Mouse (Mus musculus): ENCODE measurements at regions not wholly inside any gene's neighbourhood (a gene's known extent, or its start where the extent isn't known, plus 50 kb on each side); places are given as distances from the start of the nearest gene placed in this dataset.

DNA sequence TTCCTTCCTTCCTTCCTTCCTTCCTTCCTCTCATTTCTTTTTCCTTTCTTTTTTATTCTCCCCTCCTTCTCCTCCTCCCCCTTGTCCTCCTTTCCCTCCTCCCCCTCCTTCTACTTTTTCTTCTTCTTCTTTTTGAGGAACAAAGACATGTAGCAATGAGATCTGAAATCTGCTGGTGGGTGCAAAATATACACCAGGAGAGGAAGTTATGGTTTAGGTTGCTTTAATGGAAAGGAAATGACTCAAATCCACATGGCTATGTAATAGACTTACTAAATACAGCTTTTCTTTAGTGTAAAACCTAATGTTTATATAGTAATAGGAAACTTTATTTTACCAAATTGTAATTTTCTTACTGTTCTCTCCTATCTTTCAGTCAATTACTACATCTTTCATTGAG, 349.5 kb upstream of the Klf6 start:
- Histone ChIP-seq H3K27ac (no peak overlapping the region), H3K9me3 (replicated peaks) (no peaks in the 10 kb centered on the region), H3K9ac (no peak overlapping the region), H3K4me1 (replicated peaks) (no peaks in the 10 kb centered on the region), H3K4me3 (replicated peaks) (no peak overlapping the region), H3K4me2 (no peak overlapping the region), H3K36me3 (no peaks in the 10 kb centered on the region), H3K27me3 (no peaks in the 10 kb centered on the region)
- DNase-seq (no peak), ATAC-seq (ENCODE audit: low read depth) (no peak)

DNA sequence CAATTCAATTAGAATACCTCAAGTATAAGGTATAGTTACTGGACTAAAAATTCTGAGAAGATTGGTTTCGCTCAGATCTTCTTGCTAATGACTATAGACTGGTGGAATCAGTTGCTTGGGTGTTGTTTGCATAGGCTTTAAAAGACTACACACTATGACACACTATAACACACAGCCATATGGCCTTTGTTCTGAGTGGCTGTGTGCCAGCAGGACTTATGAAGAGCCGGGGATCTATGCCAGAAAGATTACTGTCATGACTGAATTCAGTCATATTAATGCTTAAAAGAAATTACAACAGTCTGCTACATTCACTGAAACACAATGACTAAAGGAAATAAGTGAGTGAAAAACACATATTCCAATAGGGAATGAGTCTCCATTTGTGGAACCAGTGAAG, 345.7 kb upstream of the Klf6 start:
- no peak for DNase-seq
- no peaks in the 10 kb centered on the region for H3K4me1 ChIP-seq (replicated peaks)
- 49% methylated on average over 2 of the region's 2 CpGs for WGBS (ENCODE audit: insufficient replicate concordance)

DNA sequence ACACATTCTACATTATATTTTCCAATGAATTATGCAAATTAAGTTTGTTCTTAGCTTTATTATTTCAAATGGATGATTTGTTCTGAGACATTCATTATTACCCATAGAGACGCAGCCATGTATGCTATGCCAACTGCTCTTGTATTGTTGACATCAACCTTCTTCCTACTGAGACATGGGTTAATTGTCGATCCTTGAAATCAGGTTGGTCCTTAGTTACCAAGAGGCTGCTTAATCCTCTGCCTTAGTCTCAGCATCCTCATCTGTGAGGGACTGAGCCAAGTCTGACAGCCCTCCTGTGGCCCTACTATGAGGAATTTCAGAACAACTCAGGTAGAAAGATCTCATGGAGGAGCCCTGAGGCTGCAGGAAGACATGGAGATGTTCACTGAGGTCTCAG, 345.2 kb upstream of the Klf6 start:
- no peaks in the 10 kb centered on the region for H3K36me3 ChIP-seq
- H3K9me3 ChIP-seq (replicated peaks), result no peaks in the 10 kb centered on the region
- 65% methylated on average over 2 of the region's 2 CpGs for WGBS (ENCODE audit: insufficient replicate concordance)
- DNase-seq (no peak), ATAC-seq (ENCODE audit: low read depth) (no peak)
- H3K27ac ChIP-seq, result no peak overlapping the region
- no peak overlapping the region for H3K4me2 ChIP-seq
- H3K27me3 ChIP-seq, result no peaks in the 10 kb centered on the region
- no peak overlapping the region for H3K4me3 ChIP-seq (replicated peaks)
- no peaks in the 10 kb centered on the region for H3K4me1 ChIP-seq (replicated peaks)
- H3K9ac ChIP-seq, result no peak overlapping the region

More for the DNA sequence above, 345.7 kb upstream of the Klf6 start:
- ATAC-seq (ENCODE audit: low read depth), result no peak
- no peak overlapping the region for H3K27ac ChIP-seq
- no peak overlapping the region for H3K4me2 ChIP-seq
- no peak overlapping the region for H3K9ac ChIP-seq
- H3K4me3 ChIP-seq (replicated peaks), result no peak overlapping the region
- H3K27me3 ChIP-seq, result no peaks in the 10 kb centered on the region
- no peaks in the 10 kb centered on the region for H3K9me3 ChIP-seq (replicated peaks)
- H3K36me3 ChIP-seq, result no peaks in the 10 kb centered on the region

DNA sequence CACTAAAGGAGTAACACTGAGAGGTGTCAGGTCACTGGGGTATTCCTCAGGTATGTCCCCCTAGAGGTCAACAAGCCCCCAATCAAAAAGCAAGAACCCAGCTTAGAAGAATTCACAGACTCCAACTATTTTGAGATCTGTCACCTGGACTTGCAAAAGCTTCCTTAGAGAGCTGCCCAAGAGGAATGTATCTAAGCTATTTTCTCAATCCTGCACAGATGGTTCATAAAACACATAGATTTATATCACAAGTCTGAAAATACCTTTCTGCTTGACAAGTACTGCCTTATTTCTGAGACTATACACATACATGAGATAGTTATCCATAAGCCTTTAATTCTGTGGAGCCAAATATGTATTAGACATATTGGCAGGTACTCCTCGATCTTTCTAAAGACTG, 342.1 kb upstream of the Klf6 start:
- no peaks in the 10 kb centered on the region for H3K9me3 ChIP-seq (replicated peaks)
- no peaks in the 10 kb centered on the region for H3K36me3 ChIP-seq
- no peak overlapping the region for H3K4me2 ChIP-seq
- DNase-seq (no peak), ATAC-seq (ENCODE audit: low read depth) (no peak)
- H3K4me1 ChIP-seq (replicated peaks), result no peaks in the 10 kb centered on the region
- 46% methylated on average over 1 of the region's 1 CpGs for WGBS (ENCODE audit: insufficient replicate concordance)
- no peak overlapping the region for H3K27ac ChIP-seq
- no peaks in the 10 kb centered on the region for H3K27me3 ChIP-seq
- no peak overlapping the region for H3K9ac ChIP-seq
- H3K4me3 ChIP-seq (replicated peaks), result no peak overlapping the region

DNA sequence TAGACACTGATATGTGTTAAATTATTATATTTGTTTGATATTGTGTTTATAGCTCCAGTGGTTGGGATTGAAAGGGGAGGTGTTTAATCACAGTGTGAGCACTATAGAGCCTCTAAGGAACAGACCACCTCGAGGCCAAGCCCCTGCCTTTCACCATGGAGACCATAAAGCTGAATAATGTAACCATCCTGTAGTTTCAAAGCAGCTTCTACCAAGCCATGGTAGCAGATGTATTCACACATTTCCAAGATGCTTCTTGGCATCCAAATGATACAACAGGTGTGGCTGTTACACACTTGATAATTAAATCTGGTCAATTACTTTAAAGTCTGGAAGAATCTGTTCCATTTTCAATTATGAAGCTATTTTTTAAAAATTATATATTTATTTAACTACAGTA, 341.7 kb upstream of the Klf6 start:
- no peak overlapping the region for H3K27ac ChIP-seq
- no peaks in the 10 kb centered on the region for H3K4me1 ChIP-seq (replicated peaks)
- H3K27me3 ChIP-seq, result no peaks in the 10 kb centered on the region
- H3K9ac ChIP-seq, result no peak overlapping the region
- DNase-seq, result no peak
- H3K36me3 ChIP-seq, result no peaks in the 10 kb centered on the region
- no peak for ATAC-seq (ENCODE audit: low read depth)
- H3K4me3 ChIP-seq (replicated peaks), result no peak overlapping the region
- H3K4me2 ChIP-seq, result no peak overlapping the region
- WGBS (ENCODE audit: insufficient replicate concordance), result 26% methylated on average over 1 of the region's 1 CpGs
- H3K9me3 ChIP-seq (replicated peaks), result no peaks in the 10 kb centered on the region

DNA sequence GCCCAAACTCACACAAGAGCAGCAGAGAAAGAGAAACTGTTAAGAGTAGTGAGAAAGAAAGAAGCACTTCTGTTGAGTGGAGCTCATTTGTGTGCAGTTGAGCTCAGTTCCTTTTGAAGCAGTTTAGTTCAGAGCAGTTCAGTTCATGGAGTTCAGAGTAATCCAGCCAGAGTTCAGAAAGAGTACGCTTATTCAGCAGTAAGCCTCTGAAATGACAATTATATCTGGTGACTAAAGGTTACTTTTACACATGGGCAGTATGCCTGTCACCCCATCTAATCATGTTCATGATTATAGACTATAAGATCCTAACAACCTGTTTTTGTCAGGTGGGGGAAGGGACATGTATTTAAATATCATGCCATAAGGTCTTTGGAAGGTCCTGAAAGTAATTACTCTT, 333.9 kb upstream of the Klf6 start:
- 73% methylated on average over 1 of the region's 1 CpGs for WGBS (ENCODE audit: insufficient replicate concordance)
- H3K27me3 ChIP-seq, result no peaks in the 10 kb centered on the region
- no peak for ATAC-seq (ENCODE audit: low read depth)
- H3K4me3 ChIP-seq (replicated peaks), result no peak overlapping the region
- H3K9ac ChIP-seq, result no peak overlapping the region
- no peak overlapping the region for H3K4me2 ChIP-seq
- H3K4me1 ChIP-seq (replicated peaks), result no peaks in the 10 kb centered on the region
- DNase-seq, result no peak
- no peaks in the 10 kb centered on the region for H3K36me3 ChIP-seq
- no peaks in the 10 kb centered on the region for H3K9me3 ChIP-seq (replicated peaks)
- no peak overlapping the region for H3K27ac ChIP-seq

DNA sequence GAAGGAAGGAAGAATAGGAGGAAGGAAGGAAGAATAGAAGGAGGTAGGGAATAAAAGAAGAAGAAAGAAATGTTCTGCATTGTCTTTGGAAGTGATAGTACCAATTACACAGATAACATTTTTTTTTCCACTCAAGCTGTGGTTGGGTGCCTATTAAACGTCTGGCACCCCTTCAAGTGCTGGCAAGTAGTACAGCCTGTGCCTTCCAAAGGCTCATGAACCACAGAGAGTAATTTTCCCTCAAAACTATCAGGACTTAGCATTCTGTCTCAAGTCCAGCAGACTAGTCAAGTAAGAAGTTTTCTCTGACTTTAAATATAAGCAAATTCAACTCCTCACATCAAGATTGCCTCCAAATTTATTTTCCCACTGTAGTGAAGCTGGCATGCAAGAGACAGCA, 321.0 kb upstream of the Klf6 start:
- Histone ChIP-seq H3K4me2 (no peak overlapping the region), H3K27me3 (no peaks in the 10 kb centered on the region), H3K9ac (no peak overlapping the region), H3K36me3 (no peaks in the 10 kb centered on the region), H3K4me3 (replicated peaks) (no peak overlapping the region), H3K27ac (no peak overlapping the region), H3K4me1 (replicated peaks) (no peaks in the 10 kb centered on the region), H3K9me3 (replicated peaks) (no peaks in the 10 kb centered on the region)
- ATAC-seq (ENCODE audit: low read depth), result no peak
- DNase-seq, result no peak
- 32% methylated on average over 1 of the region's 1 CpGs for WGBS (ENCODE audit: insufficient replicate concordance)

DNA sequence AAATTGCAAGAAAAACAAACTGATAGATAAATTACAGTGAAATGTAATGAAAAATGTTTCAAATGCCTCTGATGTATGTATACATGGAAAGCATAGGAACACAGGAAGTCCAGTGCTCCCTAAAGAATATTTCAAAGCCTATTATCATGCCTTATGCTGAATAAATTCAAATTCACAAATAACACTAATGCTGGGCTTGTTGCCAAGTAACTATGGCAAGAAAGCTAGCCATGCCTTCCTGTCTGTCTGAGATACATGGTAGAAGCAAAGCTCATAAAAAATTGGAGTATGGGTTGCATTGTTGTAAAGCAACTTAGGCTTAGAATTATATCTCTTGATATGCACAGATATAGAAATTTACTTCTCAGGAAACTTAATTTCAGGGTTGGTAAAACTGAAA, 315.8 kb upstream of the Klf6 start:
- Histone ChIP-seq H3K36me3 (no peaks in the 10 kb centered on the region), H3K27me3 (no peaks in the 10 kb centered on the region), H3K9ac (no peak overlapping the region), H3K4me3 (replicated peaks) (no peak overlapping the region), H3K9me3 (replicated peaks) (no peaks in the 10 kb centered on the region), H3K4me1 (replicated peaks) (no peaks in the 10 kb centered on the region), H3K4me2 (no peak overlapping the region), H3K27ac (no peak overlapping the region)
- DNase-seq (no peak), ATAC-seq (ENCODE audit: low read depth) (no peak)

DNA sequence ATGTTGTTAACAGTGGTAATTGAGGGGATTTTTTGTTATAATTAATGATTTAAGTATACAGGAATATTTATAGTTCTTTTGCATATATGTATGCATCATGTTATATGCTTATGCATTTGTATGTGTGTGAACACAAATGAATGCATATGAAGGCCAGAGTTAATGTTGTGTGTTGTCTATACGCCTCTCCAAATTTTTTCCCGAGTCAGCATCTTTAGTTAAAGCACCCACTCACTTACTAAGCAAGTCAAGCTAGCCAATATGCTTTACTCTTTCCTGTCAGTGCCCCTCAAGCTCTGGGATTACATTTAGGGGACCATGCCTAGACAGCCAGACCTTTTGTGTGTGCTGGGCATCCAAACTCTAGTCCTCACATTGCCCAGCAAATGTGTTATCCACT, 315.3 kb upstream of the Klf6 start:
- H3K9ac ChIP-seq, result no peak overlapping the region

DNA sequence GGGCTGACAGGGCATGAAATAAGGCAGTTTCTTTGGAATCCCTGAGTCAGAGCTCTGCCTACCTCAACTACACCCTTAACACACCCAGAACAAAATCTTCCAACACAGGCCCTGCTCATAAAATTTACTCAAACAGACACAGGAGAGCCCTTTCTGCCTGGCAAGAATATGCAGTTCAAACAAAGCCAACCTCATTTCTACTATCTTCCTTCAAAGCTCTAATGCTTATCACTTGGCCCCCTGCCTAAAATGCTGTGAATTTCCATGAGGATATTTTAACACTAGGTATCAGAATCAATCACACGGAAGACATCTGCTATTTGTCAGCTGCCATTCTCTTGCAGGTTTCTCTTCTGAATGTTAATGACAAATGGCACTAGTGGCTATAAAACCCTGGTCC, 314.3 kb upstream of the Klf6 start:
- no peak for DNase-seq
- no peak overlapping the region for H3K4me3 ChIP-seq (replicated peaks)
- H3K27me3 ChIP-seq, result no peaks in the 10 kb centered on the region
- H3K9me3 ChIP-seq (replicated peaks), result no peaks in the 10 kb centered on the region
- H3K4me1 ChIP-seq (replicated peaks), result no peaks in the 10 kb centered on the region
- no peaks in the 10 kb centered on the region for H3K36me3 ChIP-seq
- H3K4me2 ChIP-seq, result no peak overlapping the region
- no peak for ATAC-seq (ENCODE audit: low read depth)
- no peak overlapping the region for H3K27ac ChIP-seq
- WGBS (ENCODE audit: insufficient replicate concordance), result 67% methylated on average over 1 of the region's 1 CpGs
- H3K9ac ChIP-seq, result no peak overlapping the region

More for the DNA sequence above, 315.3 kb upstream of the Klf6 start:
- no peaks in the 10 kb centered on the region for H3K9me3 ChIP-seq (replicated peaks)
- WGBS (ENCODE audit: insufficient replicate concordance), result 59% methylated on average over 2 of the region's 2 CpGs
- no peak overlapping the region for H3K27ac ChIP-seq
- H3K4me2 ChIP-seq, result no peak overlapping the region
- DNase-seq, result no peak
- no peak for ATAC-seq (ENCODE audit: low read depth)
- no peaks in the 10 kb centered on the region for H3K36me3 ChIP-seq
- H3K4me3 ChIP-seq (replicated peaks), result no peak overlapping the region
- H3K4me1 ChIP-seq (replicated peaks), result no peaks in the 10 kb centered on the region
- no peaks in the 10 kb centered on the region for H3K27me3 ChIP-seq

DNA sequence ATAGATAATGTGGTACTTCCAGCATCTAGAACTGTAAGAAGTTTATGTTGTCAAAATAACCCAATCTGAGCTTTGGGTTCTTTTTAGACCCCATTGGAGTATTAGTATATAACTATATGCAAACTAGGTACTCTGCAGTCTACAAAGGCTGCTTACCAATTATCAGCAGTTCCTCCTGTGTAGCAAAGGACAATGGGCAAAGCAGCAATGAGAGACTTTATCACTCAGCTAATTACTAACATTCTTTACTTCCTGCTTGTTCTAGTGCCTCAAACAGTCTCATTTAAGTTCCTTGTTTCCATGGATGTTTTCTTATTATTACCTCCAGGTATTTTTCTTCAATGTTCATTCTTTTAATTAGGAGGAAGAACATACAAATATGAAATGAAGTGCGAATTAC, 312.5 kb upstream of the Klf6 start:
- ATAC-seq (ENCODE audit: low read depth), result no peak
- H3K9ac ChIP-seq, result no peak overlapping the region
- no peak for DNase-seq
- H3K4me3 ChIP-seq (replicated peaks), result no peak overlapping the region
- 78% methylated on average over 1 of the region's 1 CpGs for WGBS (ENCODE audit: insufficient replicate concordance)
- no peaks in the 10 kb centered on the region for H3K27me3 ChIP-seq
- no peaks in the 10 kb centered on the region for H3K4me1 ChIP-seq (replicated peaks)
- no peak overlapping the region for H3K27ac ChIP-seq
- H3K4me2 ChIP-seq, result no peak overlapping the region
- H3K36me3 ChIP-seq, result no peaks in the 10 kb centered on the region
- H3K9me3 ChIP-seq (replicated peaks), result no peaks in the 10 kb centered on the region

DNA sequence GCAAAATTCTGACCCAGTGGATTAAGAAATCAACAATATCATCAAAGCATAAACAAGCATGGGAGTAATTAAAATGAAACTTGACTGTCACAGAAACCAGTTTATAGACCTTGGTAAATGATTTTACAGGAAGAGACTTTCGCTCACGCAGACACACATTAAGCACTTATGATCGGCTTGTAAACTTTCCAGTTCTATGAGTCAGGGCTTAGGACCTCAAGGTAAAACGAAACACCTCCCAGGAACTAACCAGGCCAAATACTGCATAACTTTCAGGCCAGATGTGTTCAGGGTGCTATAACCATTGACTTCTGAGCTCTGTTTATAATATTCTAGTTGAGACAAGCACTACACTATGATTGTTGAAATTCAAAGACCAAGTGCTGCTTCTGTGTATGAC, 312.1 kb upstream of the Klf6 start:
- DNase-seq (no peak), ATAC-seq (ENCODE audit: low read depth) (no peak)
- no peaks in the 10 kb centered on the region for H3K4me1 ChIP-seq (replicated peaks)
- H3K4me2 ChIP-seq, result no peak overlapping the region
- H3K27ac ChIP-seq, result no peak overlapping the region
- H3K36me3 ChIP-seq, result no peaks in the 10 kb centered on the region
- H3K27me3 ChIP-seq, result no peaks in the 10 kb centered on the region
- WGBS (ENCODE audit: insufficient replicate concordance), result 73% methylated on average over 4 of the region's 4 CpGs
- no peak overlapping the region for H3K9ac ChIP-seq
- H3K4me3 ChIP-seq (replicated peaks), result no peak overlapping the region
- no peaks in the 10 kb centered on the region for H3K9me3 ChIP-seq (replicated peaks)

DNA sequence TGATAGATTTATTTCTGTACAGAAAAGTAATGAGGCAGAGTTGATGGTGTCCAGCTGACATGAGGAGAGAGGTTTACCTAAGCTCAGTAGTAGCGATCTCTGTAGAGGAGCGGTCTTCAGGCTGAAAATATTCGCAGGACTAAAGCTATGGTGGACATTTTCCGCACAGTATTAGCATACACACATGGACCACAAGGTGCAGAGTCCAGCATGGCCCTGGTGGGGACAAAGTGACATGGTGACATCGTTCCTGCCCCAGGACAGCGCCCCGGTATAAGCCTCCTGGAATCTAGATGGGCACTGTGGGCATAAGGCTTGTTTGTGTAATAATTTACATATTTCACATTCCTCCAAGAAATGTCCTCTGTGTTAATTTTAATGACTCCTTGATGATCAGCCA, 311.5 kb upstream of the Klf6 start:
- 83% methylated on average over 7 of the region's 7 CpGs for WGBS (ENCODE audit: insufficient replicate concordance)
- Histone ChIP-seq H3K27ac (no peak overlapping the region), H3K4me1 (replicated peaks) (no peaks in the 10 kb centered on the region)

More for the DNA sequence above, 311.5 kb upstream of the Klf6 start:
- H3K4me3 ChIP-seq (replicated peaks), result no peak overlapping the region
- no peak overlapping the region for H3K9ac ChIP-seq
- H3K36me3 ChIP-seq, result no peaks in the 10 kb centered on the region
- H3K9me3 ChIP-seq (replicated peaks), result no peaks in the 10 kb centered on the region
- ATAC-seq (ENCODE audit: low read depth), result no peak
- H3K27me3 ChIP-seq, result no peaks in the 10 kb centered on the region
- no peak for DNase-seq
- no peak overlapping the region for H3K4me2 ChIP-seq

All from liver, embryonic 13.5 days (tissue).